Mouse (Mus musculus) kidney, adult 2 months (tissue): ENCODE results near the gene Hbb-bs. TPM values are rescaled to one million over a fixed set of nuclear protein-coding genes. Genes with fewer than 3 reads are reported as not detected.

Source experiments
- DNase-seq: peaks from one replicate; pipeline ENCODE4 v3.0.0; 2021
- H3K27ac ChIP-seq: fragments of 200-500 bp; 2 replicates; pipeline ENCODE4 v1.5.1; 2012; ENCODE audit warnings: low read depth, low read length, control low read depth, inconsistent platforms; ENCODE audit not compliant: insufficient read depth
- H3K27me3 ChIP-seq: fragments of 200-500 bp; replicated peaks from 2 replicates; pipeline ENCODE4 v1.6.1; 2012; ENCODE audit warnings: mild to moderate bottlenecking, moderate library complexity, low read length, inconsistent platforms; ENCODE audit not compliant: control insufficient read depth, insufficient read depth
- H3K36me3 ChIP-seq: fragments of 200-500 bp; 2 replicates; pipeline ENCODE4 v1.6.1; 2012; ENCODE audit warnings: mild to moderate bottlenecking, moderate library complexity, low read length, inconsistent platforms; ENCODE audit not compliant: control insufficient read depth, insufficient read depth
- H3K4me1 ChIP-seq: fragments of 200-500 bp; 2 replicates; pipeline ENCODE4 v1.6.1; 2011; ENCODE audit warnings: low read length; ENCODE audit not compliant: control insufficient read depth, insufficient read depth
- H3K4me3 ChIP-seq: fragments of 200-500 bp; 2 replicates; pipeline ENCODE4 v1.5.1; 2011; ENCODE audit warnings: mild to moderate bottlenecking, low read depth, low read length, control low read depth; ENCODE audit not compliant: insufficient read depth
- CTCF ChIP-seq: fragments of 200-500 bp; conservative IDR thresholded peaks from 2 replicates; pipeline ENCODE4 v1.5.1; 2011; ENCODE audit warnings: low read depth, mild to moderate bottlenecking, control low read depth, low read length, moderate library complexity, mixed read lengths; ENCODE audit not compliant: insufficient read depth, insufficient read length
- POLR2A ChIP-seq: fragments of 200-500 bp; IDR thresholded peaks from one replicate; pipeline ENCODE4 v1.6.1; 2011; ENCODE audit warnings: low read depth, low read length, control low read depth
- WGBS: fragments of 180-500 bp; shearing (Covaris S2); methylation state at CpG from one replicate; pipeline ENCODE4 v1.1.7; 2018; 5-methylcytosine and 5-hydroxymethylcytosine counted together
- polyA plus RNA-seq: library from polyadenylated mRNA; depleted of rRNA; stranded (reverse); fragments of >200 nt; gene quantifications from 2 replicates; pipeline ENCODE4 v1.2.3, GENCODE M21; 2012; rRNA removed

Gene Hbb-bs
- 3,704 and 5,002 TPM in 2 replicates for polyA plus RNA-seq

DNA sequence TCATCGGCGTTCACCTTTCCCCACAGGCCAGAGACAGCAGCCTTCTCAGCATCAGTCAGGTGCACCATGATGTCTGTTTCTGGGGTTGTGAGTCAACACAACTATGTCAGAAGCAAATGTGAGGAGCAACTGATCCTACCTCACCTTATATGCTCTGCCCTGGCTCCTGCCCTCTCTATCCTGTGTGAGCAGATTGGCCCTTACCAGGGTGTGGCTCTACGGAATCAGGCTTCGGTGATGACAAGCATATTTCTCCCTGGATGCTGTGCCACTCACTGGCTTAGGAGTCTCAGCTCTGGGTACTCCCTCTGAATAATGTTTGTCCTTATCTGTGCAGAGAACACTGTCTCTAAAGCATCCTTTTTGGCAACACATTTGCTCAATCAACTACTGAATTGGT is at the start of gene Hbb-bs:
Gene Hbb-bs, minus strand, starts transcription at position 289 of the 400 bp plus-strand sequence.
- no peak within 1 kb of the TSS for H3K27ac ChIP-seq
- DNase-seq = no peak
- no peak within 1 kb of the TSS for H3K4me3 ChIP-seq
- H3K36me3 ChIP-seq = no peaks in the 10 kb centered on the region
- no peak for TF ChIP-seq CTCF
- no peaks in the 10 kb centered on the region for H3K27me3 ChIP-seq
- 93% methylated on average over 4 of the region's 4 CpGs for WGBS
- no peaks in the 10 kb centered on the region for H3K4me1 ChIP-seq

DNA sequence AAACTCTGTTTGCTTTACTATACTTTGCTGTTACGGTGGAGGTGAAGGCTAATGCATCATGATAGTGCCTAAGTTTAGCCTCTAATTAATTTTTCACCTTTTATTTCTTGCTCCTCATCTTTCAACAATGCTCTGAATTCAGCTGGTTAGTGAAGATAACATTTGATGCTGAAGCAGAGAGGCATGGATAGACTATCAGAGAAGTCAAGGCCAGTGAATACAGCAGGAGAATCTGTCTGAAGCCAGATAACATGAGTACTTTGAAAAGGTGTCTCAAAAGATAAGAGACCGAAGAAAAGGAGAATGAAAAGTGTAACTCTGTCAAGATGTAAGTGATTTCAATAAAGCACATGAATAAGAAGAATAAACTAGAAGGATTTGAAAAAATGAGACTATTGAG is 49.2 kb upstream of the Hbb-bs start:
- 83% methylated on average over 2 of the region's 2 CpGs for WGBS
- H3K36me3 ChIP-seq = no peaks in the 10 kb centered on the region
- H3K27me3 ChIP-seq = no peaks in the 10 kb centered on the region
- no peaks in the 10 kb centered on the region for H3K4me1 ChIP-seq
- TF ChIP-seq POLR2A = no peak
- no peak for TF ChIP-seq CTCF
- DNase-seq = no peak
- no peak overlapping the region for H3K27ac ChIP-seq
- H3K4me3 ChIP-seq = no peak overlapping the region

DNA sequence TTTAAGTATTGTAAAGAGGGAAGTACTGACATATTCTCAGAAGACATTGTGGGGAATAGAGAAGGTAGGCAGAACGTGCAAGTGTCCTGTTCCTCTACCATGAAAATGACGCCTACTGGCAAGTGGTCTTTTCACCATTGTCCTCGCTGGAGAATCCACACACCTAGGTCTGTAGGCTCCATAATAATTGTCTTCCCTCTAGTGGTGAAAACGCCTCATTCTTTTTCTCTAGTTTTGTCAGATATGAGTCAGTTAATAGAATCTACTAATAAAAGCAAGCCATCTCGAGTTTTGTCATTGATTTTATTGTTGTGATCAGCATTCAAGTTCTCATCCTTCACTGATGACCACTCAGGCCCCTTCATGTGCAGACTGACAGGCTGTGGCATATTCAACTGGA is 46.6 kb upstream of the Hbb-bs start:
- Histone ChIP-seq H3K27ac (no peak overlapping the region), H3K36me3 (no peaks in the 10 kb centered on the region), H3K27me3 (no peaks in the 10 kb centered on the region), H3K4me3 (no peak overlapping the region), H3K4me1 (no peaks in the 10 kb centered on the region)
- no peak for TF ChIP-seq POLR2A
- no peak for TF ChIP-seq CTCF
- 30% methylated on average over 5 of the region's 5 CpGs for WGBS
- no peak for DNase-seq

DNA sequence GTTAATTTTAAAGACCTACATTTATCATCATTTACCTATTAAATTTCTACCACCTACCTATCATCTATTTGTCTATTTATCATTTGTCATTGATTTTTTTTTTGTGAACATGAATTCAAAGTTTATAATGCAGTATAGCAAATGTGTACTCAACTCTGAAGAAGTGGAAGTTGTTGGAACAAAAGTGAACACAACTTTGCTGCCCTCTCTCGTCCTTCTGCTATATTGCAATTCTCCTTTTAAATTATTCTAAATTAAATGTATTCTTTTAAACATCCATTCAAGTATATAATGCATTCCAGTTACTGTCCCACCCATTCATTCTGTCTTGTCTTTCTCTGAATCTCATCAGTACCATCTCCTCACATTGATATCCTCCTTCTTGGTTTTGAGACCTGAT is 45.2 kb upstream of the Hbb-bs start:
- Histone ChIP-seq H3K4me1 (no peaks in the 10 kb centered on the region), H3K36me3 (no peaks in the 10 kb centered on the region), H3K27me3 (no peaks in the 10 kb centered on the region), H3K27ac (no peak overlapping the region), H3K4me3 (no peak overlapping the region)
- TF ChIP-seq POLR2A = no peak
- no peak for TF ChIP-seq CTCF
- WGBS = 5% methylated on average over 1 of the region's 1 CpGs
- DNase-seq = no peak

DNA sequence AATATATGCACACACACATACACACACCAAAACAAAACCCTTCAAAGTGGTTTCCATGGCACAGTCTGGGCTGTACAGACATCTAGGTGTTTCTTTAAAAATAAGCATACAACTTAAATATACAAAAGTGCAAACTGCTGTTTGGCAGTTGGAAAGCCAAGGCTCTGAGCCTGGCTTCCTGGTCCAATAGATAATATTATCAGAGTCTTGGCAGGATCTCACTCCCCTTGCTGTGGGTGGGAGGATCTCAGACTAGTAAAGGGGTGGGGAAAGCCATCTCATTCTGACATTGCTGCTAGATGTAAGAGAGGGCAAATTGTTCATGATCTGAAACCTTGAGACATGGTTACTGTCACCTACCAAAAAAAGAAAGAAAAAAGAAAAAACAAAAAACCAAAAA is 42.8 kb upstream of the Hbb-bs start:
- Histone ChIP-seq H3K4me1 (no peaks in the 10 kb centered on the region), H3K27ac (no peak overlapping the region), H3K4me3 (no peak overlapping the region), H3K36me3 (no peaks in the 10 kb centered on the region), H3K27me3 (no peaks in the 10 kb centered on the region)
- TF ChIP-seq CTCF = no peak
- no peak for TF ChIP-seq POLR2A
- no peak for DNase-seq

DNA sequence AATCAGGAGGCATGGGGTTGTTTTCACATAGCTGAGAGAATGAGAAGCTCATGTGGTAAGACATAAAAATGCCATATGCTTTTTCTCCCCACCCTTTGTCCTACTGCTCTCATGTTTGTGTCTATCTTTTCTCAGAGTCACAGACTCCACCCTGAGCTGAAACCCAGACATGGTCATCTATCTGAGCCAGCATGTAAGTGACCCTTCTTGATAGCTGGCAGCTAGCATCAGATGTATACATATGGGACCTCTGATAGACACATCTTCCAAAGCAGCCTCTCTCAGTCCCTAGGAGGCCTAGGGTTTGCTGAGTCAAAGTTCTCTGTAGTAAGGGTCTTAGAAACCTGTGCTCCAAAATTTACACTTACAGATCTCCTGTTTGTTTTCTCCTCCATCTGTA is 37.8 kb upstream of the Hbb-bs start:
- Histone ChIP-seq H3K27ac (no peak overlapping the region), H3K27me3 (no peaks in the 10 kb centered on the region), H3K4me3 (no peak overlapping the region), H3K36me3 (no peaks in the 10 kb centered on the region), H3K4me1 (no peaks in the 10 kb centered on the region)
- TF ChIP-seq CTCF = no peak
- no peak for DNase-seq

DNA sequence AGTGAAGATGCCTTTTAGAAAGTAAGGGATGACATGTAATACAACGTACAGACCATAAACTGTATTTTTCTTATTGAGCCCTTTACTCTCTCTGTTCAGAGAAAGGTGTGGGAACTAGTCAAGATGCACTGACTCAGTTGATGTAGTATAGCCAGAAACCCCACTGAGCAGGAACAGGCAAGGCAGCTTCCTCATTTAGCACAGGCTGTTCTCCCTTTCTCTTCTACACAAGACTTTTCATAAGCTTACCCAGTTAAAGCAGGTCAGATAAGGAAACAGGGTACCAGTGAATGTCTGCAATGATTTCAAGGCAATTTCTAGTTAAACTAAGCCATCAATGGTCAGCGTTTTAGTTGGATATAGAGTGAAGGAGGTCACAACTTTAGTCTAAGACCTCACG is 33.6 kb upstream of the Hbb-bs start:
- Histone ChIP-seq H3K27ac (no peak overlapping the region), H3K36me3 (no peaks in the 10 kb centered on the region), H3K4me3 (no peak overlapping the region), H3K4me1 (no peaks in the 10 kb centered on the region), H3K27me3 (no peaks in the 10 kb centered on the region)
- no peak for TF ChIP-seq POLR2A
- no peak for TF ChIP-seq CTCF
- DNase-seq = no peak
- 87% methylated on average over 3 of the region's 3 CpGs for WGBS

DNA sequence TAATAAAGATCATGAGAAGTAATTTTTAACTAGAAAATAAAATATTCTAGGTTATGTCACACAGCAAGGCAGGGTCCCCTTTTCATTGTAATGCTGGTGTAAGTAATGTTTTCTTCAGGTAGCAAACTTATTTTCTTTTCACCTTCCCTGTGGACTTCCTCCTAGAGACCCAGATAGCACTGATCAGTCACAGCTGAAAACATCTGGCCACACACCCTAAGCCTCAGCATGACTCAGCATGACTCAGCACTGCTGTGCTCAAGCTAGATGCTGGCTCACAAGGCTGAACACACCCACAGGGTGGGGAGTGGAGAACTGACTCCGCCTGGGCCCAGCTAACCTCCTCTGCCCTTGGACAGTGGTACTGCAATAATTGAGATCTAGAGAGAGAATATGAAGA is 33.0 kb upstream of the Hbb-bs start:
- no peak for DNase-seq
- TF ChIP-seq POLR2A = no peak
- no peak for TF ChIP-seq CTCF
- no peaks in the 10 kb centered on the region for H3K36me3 ChIP-seq
- WGBS = 59% methylated on average over 1 of the region's 1 CpGs
- no peaks in the 10 kb centered on the region for H3K27me3 ChIP-seq
- no peak overlapping the region for H3K4me3 ChIP-seq
- no peak overlapping the region for H3K27ac ChIP-seq
- H3K4me1 ChIP-seq = no peaks in the 10 kb centered on the region
